Mouse (Mus musculus): ENCODE data around the gene Prps2. TPM values are rescaled to one million over a fixed set of nuclear protein-coding genes. Genes with fewer than 3 reads are reported as not detected.

Prps2 gene
- polyA plus RNA-seq, 1 experiment: not detected

GRCm38 (mm10) chrX:167357415-167357814, 25.1 kb downstream of the Prps2 start:
- 68% methylated on average over 2 of the region's 2 CpGs for WGBS
- H3K4me3 ChIP-seq (ENCODE audit: insufficient read depth, low read depth, low read length): no peak overlapping the region
- no peaks in the 10 kb centered on the region for H3K4me1 ChIP-seq (ENCODE audit: control insufficient read depth, insufficient read depth, low read length)
- H3K27ac ChIP-seq (ENCODE audit: insufficient read depth, low read depth, low read length): no peak overlapping the region
- no peak for TF ChIP-seq POLR2A (IDR thresholded peaks at IDR 0.05; ENCODE audit: insufficient read depth, low read depth, low read length)
- no peak for TF ChIP-seq CTCF (IDR thresholded peaks at IDR 0.05; ENCODE audit: insufficient read depth, low read depth, low read length)

- 94% methylated on average over 3 of the region's 3 CpGs for WGBS
These were observed 26.6 kb downstream of the Prps2 start for GRCm38 (mm10) chrX:167355965-167356364.

GRCm38 (mm10) chrX:167353617-167354016, 28.9 kb downstream of the Prps2 start:
- Histone ChIP-seq H3K4me3 (ENCODE audit: insufficient read depth, low read depth, low read length) (no peak overlapping the region), H3K27ac (ENCODE audit: insufficient read depth, low read depth, low read length) (no peak overlapping the region), H3K4me1 (ENCODE audit: control insufficient read depth, insufficient read depth, low read length) (no peaks in the 10 kb centered on the region)
- 91% methylated on average over 2 of the region's 2 CpGs for WGBS
- no peak for TF ChIP-seq POLR2A (IDR thresholded peaks at IDR 0.05; ENCODE audit: insufficient read depth, low read depth, low read length)

More at GRCm38 (mm10) chrX:167355965-167356364, 26.6 kb downstream of the Prps2 start:
- H3K4me1 ChIP-seq (ENCODE audit: control insufficient read depth, insufficient read depth, low read length): no peaks in the 10 kb centered on the region
- H3K4me3 ChIP-seq (ENCODE audit: insufficient read depth, low read depth, low read length): no peak overlapping the region
- TF ChIP-seq CTCF (IDR thresholded peaks at IDR 0.05; ENCODE audit: insufficient read depth, low read depth, low read length) (no peak), POLR2A (IDR thresholded peaks at IDR 0.05; ENCODE audit: insufficient read depth, low read depth, low read length) (no peak)
- no peak overlapping the region for H3K27ac ChIP-seq (ENCODE audit: insufficient read depth, low read depth, low read length)

- 79% methylated on average over 1 of the region's 1 CpGs for WGBS
- Histone ChIP-seq H3K4me1 (ENCODE audit: control insufficient read depth, insufficient read depth, low read length) (no peaks in the 10 kb centered on the region), H3K27ac (ENCODE audit: insufficient read depth, low read depth, low read length) (no peak overlapping the region), H3K4me3 (ENCODE audit: insufficient read depth, low read depth, low read length) (no peak overlapping the region)
- TF ChIP-seq CTCF (IDR thresholded peaks at IDR 0.05; ENCODE audit: insufficient read depth, low read depth, low read length) (no peak), POLR2A (IDR thresholded peaks at IDR 0.05; ENCODE audit: insufficient read depth, low read depth, low read length) (no peak)
These were observed 36.1 kb downstream of the Prps2 start for GRCm38 (mm10) chrX:167346440-167346839.

- TF ChIP-seq POLR2A (IDR thresholded peaks at IDR 0.05; ENCODE audit: insufficient read depth, low read depth, low read length): no peak
- TF ChIP-seq CTCF (IDR thresholded peaks at IDR 0.05; ENCODE audit: insufficient read depth, low read depth, low read length): no peak
- WGBS: 92% methylated on average over 1 of the region's 1 CpGs
- Histone ChIP-seq H3K4me1 (ENCODE audit: control insufficient read depth, insufficient read depth, low read length) (no peaks in the 10 kb centered on the region), H3K4me3 (ENCODE audit: insufficient read depth, low read depth, low read length) (no peak overlapping the region), H3K27ac (ENCODE audit: insufficient read depth, low read depth, low read length) (no peak overlapping the region)
These were observed 38.2 kb downstream of the Prps2 start for GRCm38 (mm10) chrX:167344356-167344755.

GRCm38 (mm10) chrX:167341811-167342210, 40.7 kb downstream of the Prps2 start:
- TF ChIP-seq CTCF (IDR thresholded peaks at IDR 0.05; ENCODE audit: insufficient read depth, low read depth, low read length): no peak
- TF ChIP-seq POLR2A (IDR thresholded peaks at IDR 0.05; ENCODE audit: insufficient read depth, low read depth, low read length): no peak
- Histone ChIP-seq H3K27ac (ENCODE audit: insufficient read depth, low read depth, low read length) (no peak overlapping the region), H3K4me1 (ENCODE audit: control insufficient read depth, insufficient read depth, low read length) (no peaks in the 10 kb centered on the region), H3K4me3 (ENCODE audit: insufficient read depth, low read depth, low read length) (no peak overlapping the region)
- WGBS: 80% methylated on average over 3 of the region's 3 CpGs

- Histone ChIP-seq H3K4me3 (ENCODE audit: insufficient read depth, low read depth, low read length) (no peak overlapping the region), H3K27ac (ENCODE audit: insufficient read depth, low read depth, low read length) (no peak overlapping the region), H3K4me1 (ENCODE audit: control insufficient read depth, insufficient read depth, low read length) (no peaks in the 10 kb centered on the region)
- TF ChIP-seq POLR2A (IDR thresholded peaks at IDR 0.05; ENCODE audit: insufficient read depth, low read depth, low read length) (no peak), CTCF (IDR thresholded peaks at IDR 0.05; ENCODE audit: insufficient read depth, low read depth, low read length) (no peak)
- 84% methylated on average over 2 of the region's 2 CpGs for whole genome bisulfite sequencing
These were observed 42.4 kb downstream of the Prps2 start for GRCm38 (mm10) chrX:167340190-167340589.

GRCm38 (mm10) chrX:167337990-167338389, 44.6 kb downstream of the Prps2 start:
- whole genome bisulfite sequencing: 89% methylated on average over 1 of the region's 1 CpGs
- Histone ChIP-seq H3K4me3 (ENCODE audit: insufficient read depth, low read depth, low read length) (no peak overlapping the region), H3K4me1 (ENCODE audit: control insufficient read depth, insufficient read depth, low read length) (no peaks in the 10 kb centered on the region), H3K27ac (ENCODE audit: insufficient read depth, low read depth, low read length) (no peak overlapping the region)
- TF ChIP-seq POLR2A (IDR thresholded peaks at IDR 0.05; ENCODE audit: insufficient read depth, low read depth, low read length): no peak
- no peak for TF ChIP-seq CTCF (IDR thresholded peaks at IDR 0.05; ENCODE audit: insufficient read depth, low read depth, low read length)

GRCm38 (mm10) chrX:167334571-167334970, 48.0 kb downstream of the Prps2 start:
- Histone ChIP-seq H3K4me3 (ENCODE audit: insufficient read depth, low read depth, low read length) (no peak overlapping the region), H3K27ac (ENCODE audit: insufficient read depth, low read depth, low read length) (no peak overlapping the region), H3K4me1 (ENCODE audit: control insufficient read depth, insufficient read depth, low read length) (no peaks in the 10 kb centered on the region)
- 90% methylated on average over 1 of the region's 1 CpGs for WGBS
- TF ChIP-seq CTCF (IDR thresholded peaks at IDR 0.05; ENCODE audit: insufficient read depth, low read depth, low read length) (no peak), POLR2A (IDR thresholded peaks at IDR 0.05; ENCODE audit: insufficient read depth, low read depth, low read length) (no peak)

GRCm38 (mm10) chrX:167332607-167333006, 49.9 kb downstream of the Prps2 start:
- no peaks in the 10 kb centered on the region for H3K4me1 ChIP-seq (ENCODE audit: control insufficient read depth, insufficient read depth, low read length)
- H3K27ac ChIP-seq (ENCODE audit: insufficient read depth, low read depth, low read length): no peak overlapping the region
- H3K4me3 ChIP-seq (ENCODE audit: insufficient read depth, low read depth, low read length): no peak overlapping the region
- TF ChIP-seq POLR2A (IDR thresholded peaks at IDR 0.05; ENCODE audit: insufficient read depth, low read depth, low read length) (no peak), CTCF (IDR thresholded peaks at IDR 0.05; ENCODE audit: insufficient read depth, low read depth, low read length) (no peak)
- WGBS: 92% methylated on average over 1 of the region's 1 CpGs
